Mouse (Mus musculus) heart, embryonic 11.5 days (tissue): ENCODE results near the gene Pold4. TPM values are rescaled to one million over a fixed set of nuclear protein-coding genes. Genes with fewer than 3 reads are reported as not detected.

Experiments
- ATAC-seq: fragments of 200-750 bp; cut with Nextera tagmentation; replicated peaks from 2 replicates; pipeline ENCODE4 v1.8.0; 2017; ENCODE audit warnings: moderate library complexity; ENCODE audit not compliant: insufficient number of reproducible peaks, low FRiP score, low TSS enrichment
- H3K27ac ChIP-seq: fragments of 300-500 bp; sonication (generic); 2 replicates; pipeline ENCODE4 v1.5.1; 2014; ENCODE audit warnings: mild to moderate bottlenecking, low read depth, low read length
- H3K27me3 ChIP-seq: fragments of 300-500 bp; sonication (generic); 2 replicates; pipeline ENCODE4 v1.6.1; 2014; ENCODE audit warnings: mild to moderate bottlenecking, low read length, mixed read lengths; ENCODE audit not compliant: control insufficient read depth, insufficient read depth
- H3K36me3 ChIP-seq: fragments of 300-500 bp; sonication (generic); 2 replicates; pipeline ENCODE4 v1.6.1; 2014; ENCODE audit warnings: mild to moderate bottlenecking, low read length, moderate library complexity, mixed read lengths; ENCODE audit not compliant: control insufficient read depth, insufficient read depth
- H3K4me1 ChIP-seq: fragments of 300-500 bp; sonication (generic); 2 replicates; pipeline ENCODE4 v1.6.1; 2014; ENCODE audit warnings: low read length; ENCODE audit not compliant: control insufficient read depth, insufficient read depth
- H3K4me2 ChIP-seq: fragments of 300-500 bp; sonication (generic); 2 replicates; pipeline ENCODE4 v1.6.1; 2014; ENCODE audit warnings: mild to moderate bottlenecking, moderate library complexity
- H3K4me3 ChIP-seq: fragments of 300-500 bp; sonication (generic); 2 replicates; pipeline ENCODE4 v1.5.1; 2014; ENCODE audit warnings: low read depth, low read length
- H3K9ac ChIP-seq: fragments of 300-500 bp; sonication (generic); 2 replicates; pipeline ENCODE4 v1.6.1; 2014; ENCODE audit warnings: mild to moderate bottlenecking, low read depth, low read length, moderate library complexity
- H3K9me3 ChIP-seq: fragments of 300-500 bp; sonication (generic); replicated peaks from 2 replicates; pipeline ENCODE4 v1.6.1; 2016; ENCODE audit warnings: low read length; ENCODE audit not compliant: control insufficient read depth
- WGBS: fragments of 180-500 bp; shearing (Covaris S2); extraction: QIAGEN DNeasy Blood & Tissue Kit; methylation state at CpG from one replicate; pipeline ENCODE4 v1.1.7; 2014; ENCODE audit not compliant: insufficient replicate concordance; 5-methylcytosine and 5-hydroxymethylcytosine counted together
- polyA plus RNA-seq: library from polyadenylated mRNA; unstranded; fragments of >200 nt; fragmentation: Nextera tagmentation; extraction: Ambion mirVana; gene quantifications from 2 replicates; pipeline ENCODE4 v1.2.1, GENCODE M21; 2014

The Pold4 gene
- polyA plus RNA-seq, 1 experiment from 2014 or later = 17.4 TPM

DNA sequence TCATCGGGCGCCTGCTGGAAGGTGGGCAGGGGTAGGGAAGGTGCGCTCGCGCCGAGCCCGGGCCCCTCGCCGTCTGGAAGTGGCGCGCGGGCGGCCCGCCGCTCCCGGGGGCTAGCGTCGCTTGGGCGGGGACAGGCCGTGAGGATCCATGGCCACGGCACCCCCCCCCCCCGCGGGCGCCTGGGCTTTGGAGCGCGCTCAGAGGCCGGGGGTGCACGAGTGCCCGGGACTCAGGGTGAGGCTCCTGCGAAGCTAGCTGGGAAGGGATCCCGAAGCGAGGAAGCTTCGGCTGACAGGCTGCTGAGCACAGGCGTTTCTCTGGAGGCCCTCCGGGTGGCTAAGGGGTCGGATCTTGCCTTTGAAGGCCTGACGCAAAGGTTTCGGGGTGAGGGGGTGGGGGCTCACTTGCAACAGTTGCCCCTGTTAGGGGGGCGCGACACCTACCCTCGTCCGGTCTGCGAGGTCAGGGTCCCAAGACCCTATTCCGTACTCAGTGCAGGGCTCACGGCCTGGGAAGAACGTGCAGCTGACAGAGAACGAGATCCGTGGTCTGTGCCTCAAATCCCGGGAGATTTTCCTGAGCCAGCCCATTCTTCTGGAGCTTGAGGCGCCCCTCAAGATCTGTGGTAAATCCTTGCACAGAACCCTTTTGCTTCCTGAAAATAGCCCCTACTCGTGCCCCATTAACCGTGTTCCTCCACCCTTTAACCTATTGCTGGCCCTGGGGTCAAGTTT, 39.3 kb upstream of the Pold4 start:
- Histone ChIP-seq H3K4me3 (peak overlapping the region; percentile 61), H3K27me3 (no peaks in the 10 kb centered on the region), H3K9ac (peak overlapping the region; percentile 93), H3K9me3 (no peaks in the 10 kb centered on the region), H3K4me1 (peaks cover 32% of the 10 kb centered on the region), H3K36me3 (peaks cover 20% of the 10 kb centered on the region), H3K27ac (peak overlapping the region; percentile 87), H3K4me2 (peak overlapping the region; percentile 89)
- peak; percentile 55 for ATAC-seq
- WGBS = under 1% methylated on average over 50 of the region's 52 CpGs

- WGBS = 58% methylated on average over 6 of the region's 6 CpGs
- Histone ChIP-seq H3K36me3 (peaks cover 21% of the 10 kb centered on the region), H3K4me3 (peak overlapping the region; percentile 61), H3K27me3 (no peaks in the 10 kb centered on the region), H3K4me2 (peak overlapping the region; percentile 89), H3K9me3 (no peaks in the 10 kb centered on the region), H3K27ac (no peak overlapping the region), H3K9ac (peak overlapping the region; percentile 93), H3K4me1 (peaks cover 32% of the 10 kb centered on the region)
- ATAC-seq = no peak
Observed at GRCm38 (mm10) chr19:4193129-4193528, 38.6 kb upstream of the Pold4 start.

- H3K36me3 ChIP-seq = peaks cover 22% of the 10 kb centered on the region
- no peak overlapping the region for H3K4me3 ChIP-seq
- 77% methylated on average over 8 of the region's 8 CpGs for WGBS
- no peak overlapping the region for H3K4me2 ChIP-seq
- ATAC-seq = no peak
- no peak overlapping the region for H3K27ac ChIP-seq
- H3K27me3 ChIP-seq = no peaks in the 10 kb centered on the region
- H3K4me1 ChIP-seq = peaks cover 32% of the 10 kb centered on the region
- no peak overlapping the region for H3K9ac ChIP-seq
- H3K9me3 ChIP-seq = no peaks in the 10 kb centered on the region
Observed at GRCm38 (mm10) chr19:4194021-4194724, 37.5 kb upstream of the Pold4 start.

GRCm38 (mm10) chr19:4194776-4195650, 36.7 kb upstream of the Pold4 start:
- WGBS = 76% methylated on average over 12 of the region's 12 CpGs
- H3K4me1 ChIP-seq = peaks cover 33% of the 10 kb centered on the region
- no peak overlapping the region for H3K4me2 ChIP-seq
- no peaks in the 10 kb centered on the region for H3K27me3 ChIP-seq
- H3K36me3 ChIP-seq = peaks cover 27% of the 10 kb centered on the region
- ATAC-seq = no peak
- H3K4me3 ChIP-seq = no peak overlapping the region
- no peak overlapping the region for H3K9ac ChIP-seq
- no peak overlapping the region for H3K27ac ChIP-seq
- H3K9me3 ChIP-seq = no peaks in the 10 kb centered on the region

- Histone ChIP-seq H3K27me3 (no peaks in the 10 kb centered on the region), H3K4me3 (no peak overlapping the region), H3K36me3 (peaks cover 27% of the 10 kb centered on the region), H3K9ac (no peak overlapping the region), H3K4me1 (peaks cover 38% of the 10 kb centered on the region), H3K9me3 (no peaks in the 10 kb centered on the region), H3K27ac (no peak overlapping the region), H3K4me2 (no peak overlapping the region)
- no peak for ATAC-seq
- WGBS = 69% methylated on average over 2 of the region's 2 CpGs
Observed at GRCm38 (mm10) chr19:4196048-4196447, 35.7 kb upstream of the Pold4 start.

DNA sequence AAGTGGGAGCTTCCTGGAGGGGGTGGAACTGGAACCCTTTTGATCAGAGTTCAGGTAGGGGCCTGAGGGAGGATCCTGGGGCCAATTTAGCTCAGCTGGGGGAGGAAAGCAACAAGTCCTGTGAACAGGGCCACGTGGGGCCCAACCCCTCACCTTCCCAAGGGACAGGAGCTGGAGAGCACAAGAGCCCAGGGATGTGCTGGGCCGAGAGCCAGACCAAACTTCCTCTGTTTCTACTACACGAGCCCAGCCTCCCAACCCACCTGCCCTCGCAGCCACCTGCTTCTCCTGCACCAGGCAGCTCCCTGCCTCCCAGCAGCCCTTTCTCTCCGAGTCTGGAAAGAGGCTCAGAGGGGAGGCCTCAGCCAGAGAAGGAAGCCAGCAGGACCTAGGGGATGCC, 35.2 kb upstream of the Pold4 start:
- Histone ChIP-seq H3K36me3 (peaks cover 27% of the 10 kb centered on the region), H3K9me3 (no peaks in the 10 kb centered on the region), H3K9ac (peak overlapping the region; percentile 36; the same call in 1 of the 2 replicates), H3K4me2 (no peak overlapping the region), H3K27ac (no peak overlapping the region), H3K27me3 (no peaks in the 10 kb centered on the region), H3K4me1 (peaks cover 34% of the 10 kb centered on the region), H3K4me3 (no peak overlapping the region)
- WGBS = 41% methylated on average over 5 of the region's 5 CpGs
- ATAC-seq = no peak

DNA sequence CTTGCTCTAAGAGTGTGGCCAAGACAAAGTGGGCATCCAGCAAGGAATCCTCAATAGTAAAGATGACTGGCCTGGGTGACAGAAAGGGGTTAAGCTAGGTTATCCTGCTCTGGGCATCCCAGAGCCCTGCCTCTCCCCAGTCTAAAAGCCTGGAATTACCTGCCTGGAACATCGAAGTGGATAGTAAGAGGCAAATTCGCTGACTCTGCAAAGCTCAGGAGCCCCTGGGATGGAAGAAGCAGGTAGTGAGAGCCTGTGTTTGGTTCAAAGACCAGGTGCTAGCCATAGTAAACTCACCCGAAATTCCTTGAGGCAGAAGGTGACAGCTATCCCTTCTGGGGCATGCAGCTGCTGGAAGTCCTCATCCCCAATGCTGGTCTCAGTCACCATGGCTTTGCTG, 34.5 kb upstream of the Pold4 start:
- H3K27ac ChIP-seq = no peak overlapping the region
- WGBS = 59% methylated on average over 3 of the region's 3 CpGs
- peaks cover 38% of the 10 kb centered on the region for H3K4me1 ChIP-seq
- H3K9me3 ChIP-seq = no peaks in the 10 kb centered on the region
- H3K27me3 ChIP-seq = no peaks in the 10 kb centered on the region
- H3K4me3 ChIP-seq = no peak overlapping the region
- no peak overlapping the region for H3K4me2 ChIP-seq
- H3K9ac ChIP-seq = no peak overlapping the region
- ATAC-seq = no peak
- H3K36me3 ChIP-seq = peaks cover 27% of the 10 kb centered on the region

DNA sequence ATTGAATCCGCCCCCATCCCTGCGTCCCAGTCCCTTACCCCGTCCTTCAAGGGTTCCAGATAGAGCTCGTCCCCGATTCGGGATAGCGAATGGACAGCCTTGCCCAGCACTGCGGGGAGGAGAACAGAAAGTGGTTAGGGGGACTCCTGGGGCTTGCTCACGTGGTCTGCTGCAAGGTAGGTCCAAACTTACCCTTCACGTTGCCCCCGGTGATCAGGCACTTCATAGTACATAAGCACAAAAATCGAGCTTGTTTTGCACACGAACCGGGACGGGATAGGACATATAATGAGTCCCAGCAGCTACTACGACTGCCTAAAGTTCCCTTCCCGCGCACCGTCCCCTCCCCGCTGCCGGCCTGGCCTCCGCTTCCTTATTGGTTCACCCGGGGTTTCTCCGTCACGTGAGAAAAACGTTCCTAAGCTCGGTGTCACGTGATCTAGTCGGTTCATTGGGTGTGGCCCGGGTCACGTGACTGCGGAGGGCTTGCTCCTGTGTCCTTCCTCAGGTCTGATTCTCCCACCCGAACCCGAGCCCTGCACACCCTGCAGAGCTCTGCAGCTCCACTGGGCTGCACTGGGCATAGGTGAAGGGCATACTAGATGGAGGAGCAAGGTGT, 30.3 kb upstream of the Pold4 start, which contains the start of gene Rad9a:
Rad9a (minus strand) TSS at position 372 of the 619 bp plus-strand sequence.
- ATAC-seq = peak; percentile 88

More for the DNA sequence above, 30.3 kb upstream of the Pold4 start, which contains the start of gene Rad9a:
- Histone ChIP-seq H3K27ac (peak within 1 kb of the TSS; percentile 60; the same call in 1 of the 2 replicates), H3K9me3 (no peaks in the 10 kb centered on the region), H3K27me3 (peaks cover 6% of the 10 kb centered on the region), H3K36me3 (peaks cover 10% of the 10 kb centered on the region), H3K4me3 (peak within 1 kb of the TSS; percentile 71), H3K4me2 (peak within 1 kb of the TSS; percentile 80), H3K9ac (peak within 1 kb of the TSS; percentile 82), H3K4me1 (peaks cover 24% of the 10 kb centered on the region)
- WGBS = under 1% methylated on average over 34 of the region's 34 CpGs
